Mouse (Mus musculus) erythroblast, embryonic 14.5 days (primary cell): ENCODE results near the gene Slamf9.

ENCODE experiments used
- GATA1 ChIP-seq: IDR thresholded peaks from 2 replicates; pipeline ENCODE4 v1.6.1; 2012; ENCODE audit warnings: low read length, inconsistent platforms, mixed read lengths
- TAL1 ChIP-seq: IDR thresholded peaks from 3 replicates; pipeline ENCODE4 v1.6.1; 2012; ENCODE audit warnings: low read length, inconsistent platforms, mixed read lengths

DNA sequence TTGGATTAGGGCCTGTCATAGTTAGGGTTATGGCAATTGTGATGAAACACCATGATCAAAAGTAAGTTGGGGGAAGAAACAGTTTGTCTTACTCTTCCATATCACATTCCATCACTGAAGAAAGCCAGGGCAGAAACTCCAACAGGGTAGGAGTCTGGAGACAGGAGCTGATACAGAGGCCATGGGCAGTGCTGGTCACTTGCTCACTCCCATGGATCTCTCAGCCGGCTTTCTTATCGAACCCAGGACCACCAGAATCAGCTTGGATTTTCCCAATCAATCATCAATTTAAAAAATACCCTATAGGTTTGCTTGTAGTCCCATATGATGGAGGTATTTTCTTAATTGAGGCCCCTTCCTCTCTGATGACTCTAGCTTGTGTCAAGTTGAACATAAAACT lies 21.3 kb upstream of the Slamf9 start:
- TF ChIP-seq GATA1 = no peak
- TF ChIP-seq TAL1 = no peak
